Mouse (Mus musculus) macrophage (primary cell): Measurements from ENCODE around the gene Gdpgp1. TPM values are rescaled to one million over a fixed set of nuclear protein-coding genes. Genes with fewer than 3 reads are reported as not detected.

ENCODE experiments used
- H3K27ac ChIP-seq: fragments of 350-480 bp; formaldehyde crosslinking; 2 replicates; pipeline ENCODE4 v1.9.0; 2021
- H3K36me3 ChIP-seq: fragments of 350-480 bp; formaldehyde crosslinking; 2 replicates; pipeline ENCODE4 v1.9.0; 2021; ENCODE audit errors: inconsistent target
- H3K4me3 ChIP-seq: fragments of 350-480 bp; formaldehyde crosslinking; 2 replicates; pipeline ENCODE4 v1.9.0; 2021; ENCODE audit errors: inconsistent target
- H3K79me2 ChIP-seq: fragments of 350-480 bp; formaldehyde crosslinking; 2 replicates; pipeline ENCODE4 v1.9.0; 2021; ENCODE audit errors: inconsistent target
- WGBS: methylation state at CpG from one replicate; pipeline ENCODE4 v1.1.7; 2026; ENCODE audit warnings: inconsistent platforms; ENCODE audit not compliant: missing documents; 5-methylcytosine and 5-hydroxymethylcytosine counted together
- polyA plus RNA-seq: library from polyadenylated mRNA; stranded (reverse); fragments of 250-400 nt; gene quantifications from 3 replicates; pipeline ENCODE4 v1.2.4, GENCODE M21; 2018; ENCODE audit warnings: inconsistent platforms

Gene Gdpgp1
- polyA plus RNA-seq, 1 experiment from 2014 or later: 3.1 TPM

DNA sequence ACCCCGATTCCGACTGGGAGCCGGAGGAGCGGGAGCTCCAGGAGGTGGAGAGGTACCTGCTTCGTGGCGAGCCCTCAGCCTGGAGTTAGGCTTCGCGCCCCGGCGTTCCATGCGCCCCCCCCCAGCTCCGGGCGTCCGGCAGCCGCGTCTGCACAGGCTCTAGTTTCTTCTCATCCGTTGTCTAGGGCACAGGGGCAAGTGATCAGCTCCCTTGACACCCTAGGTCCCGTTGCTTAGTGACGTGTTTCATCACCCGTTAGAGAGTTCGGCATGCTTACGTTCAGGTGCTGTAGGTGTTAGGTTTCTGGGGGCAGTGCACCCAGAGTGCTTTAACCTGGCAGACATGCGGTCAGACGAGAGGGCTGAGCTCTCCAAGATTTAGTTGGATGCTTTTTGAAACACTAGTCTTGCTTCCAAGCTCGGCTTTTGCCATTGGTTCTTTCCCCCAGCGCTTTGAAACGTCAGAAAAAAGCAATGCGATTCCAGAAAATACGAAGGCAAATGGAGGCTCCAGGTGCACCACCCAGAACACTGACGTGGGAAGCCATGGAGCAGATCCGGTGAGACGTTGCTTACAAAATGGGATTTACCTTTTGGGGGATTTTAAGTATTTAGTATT, 28.8 kb downstream of the Gdpgp1 start:
- Histone ChIP-seq H3K4me3 (peak overlapping the region; percentile 84), H3K79me2 (peaks cover 29% of the 10 kb centered on the region), H3K27ac (peak overlapping the region; percentile 46), H3K36me3 (peaks cover 24% of the 10 kb centered on the region; the same call in 1 of the 2 replicates)
- WGBS: under 1% methylated on average over 31 of the region's 32 CpGs

DNA sequence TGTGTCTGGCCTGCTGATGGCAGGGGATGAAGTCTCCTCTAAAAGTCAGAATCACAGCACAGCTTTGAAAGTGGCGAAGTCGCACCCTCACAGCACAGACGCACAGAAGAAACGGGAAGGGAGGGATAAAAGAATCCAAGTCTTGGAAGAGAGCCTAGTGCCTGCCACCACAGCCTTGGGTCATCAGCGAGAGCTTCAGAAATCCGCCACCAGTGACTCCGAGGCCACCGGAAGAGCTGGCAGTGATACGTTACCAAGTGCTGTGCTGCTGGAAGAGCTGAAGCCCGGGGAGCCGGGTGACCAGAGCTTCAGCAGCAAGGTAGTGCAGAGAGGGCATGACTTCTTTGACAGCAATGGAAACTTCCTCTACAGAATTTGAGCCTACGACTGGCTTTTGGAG, 31.9 kb downstream of the Gdpgp1 start:
- H3K4me3 ChIP-seq: no peak overlapping the region
- 96% methylated on average over 12 of the region's 12 CpGs for WGBS
- no peak overlapping the region for H3K27ac ChIP-seq
- H3K36me3 ChIP-seq: peaks cover 24% of the 10 kb centered on the region; the same call in 1 of the 2 replicates
- H3K79me2 ChIP-seq: peaks cover 29% of the 10 kb centered on the region

DNA sequence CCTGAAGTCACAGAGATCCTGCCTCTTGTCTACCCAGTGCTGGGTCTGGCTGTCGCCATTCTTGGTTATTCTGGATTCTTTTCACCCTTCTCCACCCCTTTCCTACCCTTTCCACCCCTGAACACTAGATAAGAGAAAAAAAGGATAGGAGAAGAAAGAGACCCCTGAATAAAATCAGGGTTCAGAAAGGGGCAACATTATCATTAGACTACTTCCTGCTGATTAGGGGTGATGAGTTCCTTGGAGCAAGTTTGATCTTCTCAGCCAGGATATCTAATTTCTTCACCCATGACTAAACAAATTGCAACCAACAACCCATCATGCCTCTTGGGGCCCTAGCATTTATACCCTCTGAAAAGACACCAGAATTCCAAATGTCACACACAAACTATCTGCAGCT, 35.1 kb downstream of the Gdpgp1 start:
- whole genome bisulfite sequencing: 83% methylated on average over 1 of the region's 1 CpGs
- Histone ChIP-seq H3K36me3 (peaks cover 24% of the 10 kb centered on the region; the same call in 1 of the 2 replicates), H3K79me2 (peaks cover 36% of the 10 kb centered on the region), H3K27ac (no peak overlapping the region), H3K4me3 (no peak overlapping the region)

DNA sequence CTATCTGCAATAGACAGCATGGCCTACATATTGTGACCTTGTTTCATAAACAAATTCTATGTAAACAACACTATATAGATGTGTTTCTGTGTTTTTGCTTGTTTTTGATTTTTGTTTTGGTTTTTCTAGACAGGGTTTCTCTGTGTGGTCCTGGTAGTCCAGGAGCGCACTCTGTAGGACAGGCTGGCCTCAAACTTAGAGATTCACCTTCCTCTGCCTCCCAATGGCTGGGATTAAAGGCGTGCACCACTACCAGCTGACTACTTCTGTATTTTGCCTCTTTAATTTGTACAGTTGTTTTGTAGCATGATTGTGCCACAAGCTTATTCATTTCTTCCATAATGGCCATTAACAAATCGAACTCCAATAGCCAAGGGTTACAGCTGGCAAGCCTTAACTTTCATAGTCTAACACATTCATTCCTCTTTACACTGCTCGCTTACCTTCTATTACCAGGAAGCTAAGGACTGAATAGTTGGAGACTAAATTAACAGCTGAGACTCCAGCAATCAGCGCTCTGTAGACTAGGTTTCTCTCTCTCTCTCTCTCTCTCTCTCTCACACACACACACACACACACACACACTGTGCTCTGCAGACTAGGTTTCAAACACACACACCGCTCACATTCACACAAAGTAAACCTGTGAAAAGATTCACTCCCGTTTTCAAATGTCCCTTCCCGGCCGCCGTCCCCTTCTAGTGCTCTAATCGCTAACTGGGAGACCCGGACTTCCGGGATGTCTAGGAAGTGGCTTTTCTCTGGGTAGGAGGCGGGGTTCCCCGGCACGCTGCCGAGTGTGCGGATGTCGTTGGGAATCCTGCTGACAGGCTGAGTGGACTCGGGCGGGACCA, 36.5 kb downstream of the Gdpgp1 start, which contains the start of gene Vps33b:
TSS of gene Vps33b (plus strand) at position 753 of the 854 bp plus-strand sequence.
- H3K36me3 ChIP-seq: peaks cover 33% of the 10 kb centered on the region
- WGBS: 2% methylated on average over 21 of the region's 21 CpGs

DNA sequence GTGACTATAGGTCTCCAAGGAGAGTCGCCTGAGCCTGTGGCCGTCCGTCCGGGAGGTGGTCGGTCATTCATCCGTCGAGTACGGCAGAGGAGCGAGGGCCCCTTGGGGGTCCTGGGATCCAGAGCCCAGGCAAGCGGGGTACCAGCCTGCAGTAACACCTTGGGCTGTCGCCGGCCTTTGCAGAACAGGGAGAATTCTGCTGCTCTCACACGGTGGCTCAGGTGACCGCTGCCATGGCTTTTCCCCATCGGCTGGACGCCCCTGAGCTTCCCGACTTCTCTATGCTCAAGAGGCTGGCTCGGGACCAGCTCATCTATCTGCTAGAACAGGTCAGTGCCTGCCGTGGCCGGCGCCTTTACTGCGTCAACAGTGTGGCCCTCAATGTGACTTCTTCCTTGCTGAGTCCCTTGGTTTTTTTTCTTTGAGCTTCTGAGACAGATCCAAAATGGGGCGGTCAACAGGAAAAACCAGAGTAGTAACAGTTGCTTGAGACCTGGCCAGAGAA, 37.1 kb downstream of the Gdpgp1 start:
- 0% methylated on average over 23 of the region's 23 CpGs for WGBS

More for the DNA sequence above, 36.5 kb downstream of the Gdpgp1 start, which contains the start of gene Vps33b:
- Histone ChIP-seq H3K27ac (peak within 1 kb of the TSS; percentile 66), H3K79me2 (peaks cover 25% of the 10 kb centered on the region), H3K4me3 (peak within 1 kb of the TSS; percentile 95)

DNA sequence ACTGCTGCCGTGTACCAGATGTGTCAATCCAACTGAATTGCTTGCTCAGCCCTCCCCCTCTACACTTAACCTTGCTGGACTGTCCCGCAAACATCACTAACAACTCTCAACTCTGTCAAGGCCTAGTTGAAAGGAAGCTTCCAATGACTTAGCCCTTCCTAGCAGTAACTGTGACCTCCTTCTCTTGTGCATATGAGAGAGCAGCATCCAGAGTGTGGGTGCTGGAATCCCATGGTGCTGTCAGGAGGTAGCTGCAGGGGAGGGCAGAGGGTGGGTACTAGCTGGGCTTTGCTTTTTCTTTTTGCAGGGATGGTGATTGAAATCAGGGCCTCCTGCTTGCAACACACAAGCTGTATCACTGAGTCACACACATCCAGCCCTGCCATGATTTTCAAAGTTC, 40.8 kb downstream of the Gdpgp1 start:
- no peak overlapping the region for H3K4me3 ChIP-seq
- peaks cover 47% of the 10 kb centered on the region for H3K36me3 ChIP-seq
- 87% methylated on average over 2 of the region's 2 CpGs for WGBS
- H3K27ac ChIP-seq: no peak overlapping the region
- H3K79me2 ChIP-seq: peaks cover 25% of the 10 kb centered on the region

More for the DNA sequence above, 37.1 kb downstream of the Gdpgp1 start:
- H3K79me2 ChIP-seq: peaks cover 25% of the 10 kb centered on the region
- peaks cover 33% of the 10 kb centered on the region for H3K36me3 ChIP-seq
- peak overlapping the region; percentile 66 for H3K27ac ChIP-seq
- peak overlapping the region; percentile 95 for H3K4me3 ChIP-seq

DNA sequence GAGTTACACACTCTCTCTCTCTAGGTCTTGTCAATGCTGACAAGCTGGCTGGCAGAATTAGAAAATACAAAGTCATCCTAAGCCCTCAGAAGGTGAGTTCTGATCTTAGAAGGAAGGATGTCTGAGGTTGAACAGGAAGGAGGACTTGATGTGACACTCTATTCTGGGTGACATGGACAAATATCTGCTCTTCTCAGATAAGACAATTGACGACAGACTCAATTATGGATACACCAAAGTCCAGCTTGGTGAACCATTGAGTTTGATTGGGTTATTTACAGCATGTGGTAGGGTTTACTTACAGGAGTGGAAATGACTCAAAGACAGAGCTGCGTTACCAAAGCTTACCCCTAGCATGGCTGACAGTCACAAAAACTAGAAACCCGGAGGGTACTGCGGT, 43.7 kb downstream of the Gdpgp1 start:
- H3K27ac ChIP-seq: no peak overlapping the region
- H3K79me2 ChIP-seq: peaks cover 6% of the 10 kb centered on the region; the same call in 1 of the 2 replicates
- peaks cover 65% of the 10 kb centered on the region for H3K36me3 ChIP-seq
- H3K4me3 ChIP-seq: no peak overlapping the region
- WGBS: 89% methylated on average over 4 of the region's 4 CpGs

DNA sequence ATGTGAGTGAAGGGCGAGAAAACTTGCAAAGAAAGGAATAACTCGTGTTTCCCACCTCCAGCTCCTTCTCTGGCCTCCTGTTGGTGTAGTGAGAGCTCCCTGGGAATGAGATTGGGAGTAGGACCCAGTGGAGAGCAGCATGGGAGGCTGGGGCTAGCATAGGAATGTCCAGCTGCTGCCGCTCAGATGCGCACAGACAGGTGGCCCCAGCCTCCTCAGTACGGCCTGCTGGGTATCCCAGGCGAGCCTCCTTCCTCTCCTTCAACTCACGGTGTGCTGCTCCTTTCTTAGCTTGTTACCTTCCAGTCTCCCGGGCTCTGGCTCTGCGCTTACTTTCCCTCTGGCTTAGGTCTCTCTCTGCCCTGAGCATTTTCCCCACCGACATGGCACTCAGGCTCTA, 47.4 kb downstream of the Gdpgp1 start:
- 97% methylated on average over 8 of the region's 10 CpGs for WGBS
- Histone ChIP-seq H3K27ac (no peak overlapping the region), H3K36me3 (peaks cover 77% of the 10 kb centered on the region), H3K4me3 (no peak overlapping the region), H3K79me2 (no peaks in the 10 kb centered on the region)

DNA sequence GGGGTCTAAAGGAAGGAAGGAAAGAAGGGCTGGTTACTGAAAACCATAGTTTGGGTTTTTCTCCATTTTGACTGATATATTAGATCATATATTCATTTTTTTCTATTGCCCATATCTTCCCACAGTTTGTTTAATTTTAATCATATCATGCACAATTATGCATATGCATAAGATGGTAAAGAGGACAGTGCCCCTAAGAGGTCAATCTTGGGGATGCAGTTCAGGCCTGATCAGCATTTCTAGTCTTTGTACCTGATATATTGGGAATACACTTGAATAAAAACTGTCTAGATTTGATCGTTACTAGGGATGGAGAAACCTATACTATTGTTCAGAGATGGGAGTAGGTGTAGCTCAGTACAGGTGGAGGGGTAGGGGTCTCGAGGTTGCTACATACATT, 48.3 kb downstream of the Gdpgp1 start:
- H3K79me2 ChIP-seq: no peaks in the 10 kb centered on the region
- no peak overlapping the region for H3K4me3 ChIP-seq
- WGBS: 94% methylated on average over 2 of the region's 2 CpGs
- H3K27ac ChIP-seq: no peak overlapping the region
- H3K36me3 ChIP-seq: peaks cover 79% of the 10 kb centered on the region

DNA sequence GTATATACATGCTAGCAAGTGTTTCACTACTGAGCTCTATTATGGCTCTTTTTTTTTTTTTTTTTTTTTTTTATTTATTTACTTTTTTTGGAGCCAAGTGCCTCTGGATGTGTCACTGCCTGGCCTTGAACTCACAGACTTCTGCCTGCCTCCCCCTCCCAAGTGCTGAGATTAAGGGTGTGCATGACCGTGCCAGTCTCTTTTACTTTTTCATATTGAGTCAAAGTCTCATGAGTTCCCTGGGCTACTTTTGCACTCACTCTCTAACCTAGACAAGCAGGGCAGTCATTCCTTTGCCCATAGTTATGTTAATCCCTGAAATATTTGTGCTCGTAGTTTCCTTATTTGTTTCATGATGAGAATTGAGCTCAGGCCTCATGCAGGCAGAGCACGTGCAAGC, 49.0 kb downstream of the Gdpgp1 start:
- H3K27ac ChIP-seq: no peak overlapping the region
- no peaks in the 10 kb centered on the region for H3K79me2 ChIP-seq
- H3K36me3 ChIP-seq: peaks cover 79% of the 10 kb centered on the region
- 94% methylated on average over 3 of the region's 3 CpGs for WGBS
- no peak overlapping the region for H3K4me3 ChIP-seq

DNA sequence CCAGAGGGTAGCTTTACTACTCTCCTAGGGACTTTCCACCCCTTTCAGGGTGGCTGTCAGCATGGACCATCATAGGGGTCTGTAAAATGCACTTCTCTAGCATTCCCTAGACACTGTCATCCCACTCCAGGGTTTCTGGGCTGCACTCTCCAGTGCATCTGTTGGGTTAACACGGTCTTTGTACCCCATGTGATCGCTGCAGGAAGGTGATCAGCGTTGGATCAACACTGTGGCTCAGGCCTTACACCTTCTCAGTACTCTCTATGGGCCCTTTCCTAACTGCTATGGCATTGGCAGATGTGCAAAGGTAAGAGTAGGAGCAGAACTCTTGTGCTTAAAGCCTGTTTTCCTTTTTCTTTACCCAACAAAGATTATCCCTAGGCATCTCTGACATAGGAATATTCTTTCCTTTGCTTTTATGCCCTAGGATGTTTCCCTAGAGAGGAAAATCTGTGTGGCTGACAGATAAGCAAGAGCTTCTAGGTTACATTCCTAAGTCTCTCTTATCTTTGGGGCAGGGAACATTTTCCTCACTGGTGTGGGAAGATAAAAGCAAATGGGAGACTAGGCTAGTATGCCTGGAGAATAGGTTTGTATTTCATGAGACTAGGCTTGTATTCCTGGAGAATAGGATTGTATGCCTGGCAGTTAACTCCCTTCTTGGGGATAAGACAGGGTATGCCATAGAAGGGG, 50.7 kb downstream of the Gdpgp1 start:
- Histone ChIP-seq H3K79me2 (no peaks in the 10 kb centered on the region), H3K36me3 (peaks cover 83% of the 10 kb centered on the region), H3K27ac (no peak overlapping the region), H3K4me3 (no peak overlapping the region)
- 96% methylated on average over 3 of the region's 3 CpGs for WGBS

DNA sequence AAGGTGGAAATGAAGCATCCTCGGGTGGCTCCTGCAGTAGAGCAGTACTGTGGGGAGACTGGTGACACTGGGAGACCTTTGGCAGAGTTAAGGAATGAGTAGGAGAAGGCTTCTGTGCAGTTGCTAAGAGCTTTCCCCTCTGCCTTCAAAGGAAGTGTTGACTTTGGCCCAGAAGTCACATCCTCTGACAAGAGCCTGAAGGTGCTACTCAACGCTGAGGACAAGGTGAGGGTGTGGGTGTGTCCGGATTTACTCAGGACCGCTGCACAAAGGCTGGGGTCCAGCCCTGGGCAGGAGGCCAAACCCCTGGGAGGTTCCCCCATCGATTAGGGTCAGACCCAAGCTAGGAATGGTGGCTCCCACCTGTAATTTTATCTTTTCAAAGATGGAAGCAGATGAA, 51.7 kb downstream of the Gdpgp1 start:
- H3K27ac ChIP-seq: no peak overlapping the region
- H3K36me3 ChIP-seq: peaks cover 74% of the 10 kb centered on the region
- 98% methylated on average over 5 of the region's 5 CpGs for WGBS
- no peaks in the 10 kb centered on the region for H3K79me2 ChIP-seq
- H3K4me3 ChIP-seq: no peak overlapping the region

DNA sequence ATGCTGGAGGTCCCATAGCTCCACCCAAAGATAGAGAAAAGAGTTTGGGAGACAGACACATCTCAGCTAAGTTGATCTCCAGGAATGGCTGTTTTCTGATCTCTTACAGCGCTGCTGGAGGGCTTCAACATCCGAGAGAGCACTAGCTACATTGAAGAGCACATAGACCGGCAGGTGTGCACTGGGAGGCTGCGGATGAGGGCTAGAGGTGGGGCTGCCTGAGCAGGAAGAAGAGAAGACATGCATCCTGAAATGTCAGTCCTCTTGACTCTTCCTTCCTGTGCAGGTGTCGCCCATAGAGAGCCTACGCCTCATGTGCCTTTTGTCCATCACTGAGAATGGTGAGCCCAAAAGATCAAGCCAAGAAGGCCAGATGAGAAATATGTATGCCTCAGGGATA, 53.1 kb downstream of the Gdpgp1 start:
- Histone ChIP-seq H3K79me2 (no peaks in the 10 kb centered on the region), H3K4me3 (no peak overlapping the region), H3K27ac (no peak overlapping the region), H3K36me3 (peaks cover 73% of the 10 kb centered on the region)
- WGBS: 96% methylated on average over 6 of the region's 6 CpGs

DNA sequence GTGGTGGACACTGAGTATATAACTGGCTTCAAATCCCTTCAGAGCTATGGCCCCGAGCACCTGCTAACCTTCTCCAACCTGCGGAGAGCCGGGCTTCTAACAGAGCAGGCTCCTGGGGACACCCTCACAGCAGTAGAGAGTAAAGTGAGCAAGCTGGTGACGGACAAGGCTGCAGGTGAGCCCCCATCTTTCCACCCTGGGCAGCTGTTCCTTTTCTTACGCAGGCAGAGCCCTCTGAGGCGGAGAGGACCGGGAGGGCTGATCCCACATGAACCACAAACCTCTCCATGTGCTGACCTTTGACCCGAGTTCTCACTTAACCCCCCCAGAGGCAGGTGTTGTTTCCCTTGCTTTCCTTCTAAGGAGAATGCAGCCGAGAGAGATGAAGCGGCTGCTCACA, 55.1 kb downstream of the Gdpgp1 start:
- no peak overlapping the region for H3K4me3 ChIP-seq
- peaks cover 66% of the 10 kb centered on the region for H3K36me3 ChIP-seq
- H3K27ac ChIP-seq: no peak overlapping the region
- WGBS: 95% methylated on average over 10 of the region's 10 CpGs
- H3K79me2 ChIP-seq: no peaks in the 10 kb centered on the region
